Mouse (Mus musculus): ENCODE data around the gene Pde4d. TPM values are rescaled to one million over a fixed set of nuclear protein-coding genes. Genes with fewer than 3 reads are reported as not detected.

Gene Pde4d
- polyA plus RNA-seq, 1 experiment from 2014 or later, result 14.6 TPM

DNA sequence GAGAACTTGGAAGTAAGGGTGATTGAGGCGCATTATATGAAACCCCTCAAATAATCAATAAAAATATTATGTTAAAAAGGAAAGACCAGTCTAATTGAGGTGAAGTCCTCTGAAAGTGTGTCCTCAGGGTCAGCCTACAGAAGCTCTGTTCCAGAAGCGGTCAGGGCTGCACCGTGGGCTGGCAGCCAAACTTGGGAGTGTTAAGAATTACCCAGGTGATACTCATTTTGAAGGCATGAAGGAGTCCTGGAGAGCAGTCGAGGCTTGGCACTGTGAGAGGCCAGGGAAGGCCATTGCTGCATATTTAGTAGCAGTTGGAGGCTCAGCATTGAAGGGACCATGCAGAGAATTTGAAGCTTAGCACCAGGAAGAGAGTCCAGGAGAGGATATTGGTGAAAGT is 471.4 kb downstream of the Pde4d start:
- Histone ChIP-seq H3K36me3 (replicated peaks; ENCODE audit: control insufficient read depth, insufficient read depth, low read depth, low read length) (no peaks in the 10 kb centered on the region), H3K27ac (replicated peaks; ENCODE audit: low read depth, low read length) (no peak overlapping the region), H3K4me2 (ENCODE audit: low read depth, low read length) (no peak overlapping the region), H3K9ac (replicated peaks; ENCODE audit: low read length) (no peak overlapping the region), H3K9me3 (replicated peaks; ENCODE audit: control insufficient read depth, low read length) (no peaks in the 10 kb centered on the region), H3K4me3 (ENCODE audit: low read depth, low read length) (no peak overlapping the region), H3K4me1 (ENCODE audit: control insufficient read depth, insufficient read depth, low read length) (no peaks in the 10 kb centered on the region), H3K27me3 (ENCODE audit: control insufficient read depth, insufficient read depth, low read length) (no peaks in the 10 kb centered on the region)
- WGBS, result 78% methylated on average over 4 of the region's 4 CpGs
- DNase-seq (ENCODE audit: low spot score) (no peak), ATAC-seq (replicated peaks; ENCODE audit: insufficient number of reproducible peaks, low FRiP score, low TSS enrichment, low read depth) (no peak)

DNA sequence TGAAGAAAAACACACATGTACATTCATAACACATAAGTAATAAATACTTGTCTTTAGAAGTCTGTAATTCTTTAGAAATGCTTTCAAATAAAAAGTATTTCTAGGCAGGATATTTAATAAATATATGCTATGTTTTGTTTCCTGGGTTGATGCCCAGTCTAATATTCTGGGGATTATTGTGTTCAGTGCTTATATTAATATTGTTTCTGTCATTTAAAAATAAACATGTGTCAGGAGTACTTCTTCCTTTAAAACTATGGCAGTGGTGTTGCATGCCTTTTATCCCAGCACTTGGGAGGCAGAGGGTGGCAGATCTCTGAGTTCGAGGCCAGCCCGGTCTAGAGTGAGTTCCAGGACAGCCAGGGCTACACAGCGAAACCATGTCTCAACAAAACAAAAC is 485.1 kb downstream of the Pde4d start:
- no peak for ATAC-seq (replicated peaks; ENCODE audit: insufficient number of reproducible peaks, low FRiP score, low TSS enrichment, low read depth)
- H3K9ac ChIP-seq (replicated peaks; ENCODE audit: low read length), result no peak overlapping the region
- 86% methylated on average over 3 of the region's 3 CpGs for WGBS

DNA sequence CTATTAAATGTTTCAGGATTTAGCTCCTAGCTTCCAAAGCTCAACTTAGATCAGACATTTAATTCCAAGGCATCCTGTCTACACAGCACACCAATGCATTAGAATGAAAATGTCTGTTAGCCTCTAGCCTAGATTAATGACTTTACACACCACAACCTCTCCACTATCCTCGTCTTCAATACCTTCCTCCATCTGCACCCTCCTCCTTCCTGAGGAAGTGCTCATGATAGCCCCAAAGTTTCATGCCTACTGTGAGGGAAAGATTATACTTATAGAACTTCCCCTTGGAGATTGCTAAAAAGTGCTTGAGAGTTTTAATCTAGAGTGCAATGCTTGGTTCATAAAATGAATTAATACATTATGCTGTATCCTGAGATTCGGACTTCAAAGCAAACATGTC is 487.5 kb downstream of the Pde4d start:
- Histone ChIP-seq H3K9ac (replicated peaks; ENCODE audit: low read length) (no peak overlapping the region), H3K36me3 (replicated peaks; ENCODE audit: control insufficient read depth, insufficient read depth, low read depth, low read length) (no peaks in the 10 kb centered on the region), H3K4me2 (ENCODE audit: low read depth, low read length) (no peak overlapping the region), H3K4me1 (ENCODE audit: control insufficient read depth, insufficient read depth, low read length) (no peaks in the 10 kb centered on the region), H3K27ac (replicated peaks; ENCODE audit: low read depth, low read length) (no peak overlapping the region), H3K4me3 (ENCODE audit: low read depth, low read length) (no peak overlapping the region), H3K9me3 (replicated peaks; ENCODE audit: control insufficient read depth, low read length) (no peaks in the 10 kb centered on the region), H3K27me3 (ENCODE audit: control insufficient read depth, insufficient read depth, low read length) (no peaks in the 10 kb centered on the region)
- 84% methylated on average over 2 of the region's 2 CpGs for WGBS
- no peak for DNase-seq (ENCODE audit: low spot score)
- ATAC-seq (replicated peaks; ENCODE audit: insufficient number of reproducible peaks, low FRiP score, low TSS enrichment, low read depth), result no peak

More for the DNA sequence above, 485.1 kb downstream of the Pde4d start:
- Histone ChIP-seq H3K36me3 (replicated peaks; ENCODE audit: control insufficient read depth, insufficient read depth, low read depth, low read length) (no peaks in the 10 kb centered on the region), H3K27ac (replicated peaks; ENCODE audit: low read depth, low read length) (no peak overlapping the region), H3K4me3 (ENCODE audit: low read depth, low read length) (no peak overlapping the region), H3K4me2 (ENCODE audit: low read depth, low read length) (no peak overlapping the region), H3K4me1 (ENCODE audit: control insufficient read depth, insufficient read depth, low read length) (no peaks in the 10 kb centered on the region), H3K9me3 (replicated peaks; ENCODE audit: control insufficient read depth, low read length) (no peaks in the 10 kb centered on the region), H3K27me3 (ENCODE audit: control insufficient read depth, insufficient read depth, low read length) (no peaks in the 10 kb centered on the region)
- no peak for DNase-seq (ENCODE audit: low spot score)

DNA sequence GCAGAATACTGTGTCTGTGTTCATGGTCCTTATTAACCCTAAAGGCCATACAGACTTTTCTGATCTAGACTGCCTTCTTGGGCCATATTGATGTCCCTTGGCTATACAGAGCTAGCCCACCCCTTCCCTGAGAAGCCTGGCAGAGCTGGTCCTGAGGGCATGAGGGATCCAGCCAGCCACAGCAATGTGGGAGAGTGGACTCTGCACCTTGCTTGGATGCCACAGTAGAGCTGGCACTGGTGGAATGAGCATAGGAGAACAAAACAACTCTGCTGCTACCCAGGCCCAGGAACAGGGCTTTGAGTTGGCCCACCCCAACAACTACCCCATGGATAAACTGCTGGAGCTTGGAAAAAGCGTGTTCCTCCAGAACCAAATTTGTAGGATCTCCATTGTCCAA is 503.2 kb downstream of the Pde4d start:
- Histone ChIP-seq H3K4me1 (ENCODE audit: control insufficient read depth, insufficient read depth, low read length) (no peaks in the 10 kb centered on the region), H3K4me2 (ENCODE audit: low read depth, low read length) (no peak overlapping the region), H3K27me3 (ENCODE audit: control insufficient read depth, insufficient read depth, low read length) (no peaks in the 10 kb centered on the region), H3K27ac (replicated peaks; ENCODE audit: low read depth, low read length) (no peak overlapping the region), H3K4me3 (ENCODE audit: low read depth, low read length) (no peak overlapping the region), H3K36me3 (replicated peaks; ENCODE audit: control insufficient read depth, insufficient read depth, low read depth, low read length) (no peaks in the 10 kb centered on the region), H3K9ac (replicated peaks; ENCODE audit: low read length) (no peak overlapping the region), H3K9me3 (replicated peaks; ENCODE audit: control insufficient read depth, low read length) (no peaks in the 10 kb centered on the region)
- no peak for DNase-seq (ENCODE audit: low spot score)
- WGBS, result 91% methylated on average over 1 of the region's 1 CpGs
- ATAC-seq (replicated peaks; ENCODE audit: insufficient number of reproducible peaks, low FRiP score, low TSS enrichment, low read depth), result no peak

DNA sequence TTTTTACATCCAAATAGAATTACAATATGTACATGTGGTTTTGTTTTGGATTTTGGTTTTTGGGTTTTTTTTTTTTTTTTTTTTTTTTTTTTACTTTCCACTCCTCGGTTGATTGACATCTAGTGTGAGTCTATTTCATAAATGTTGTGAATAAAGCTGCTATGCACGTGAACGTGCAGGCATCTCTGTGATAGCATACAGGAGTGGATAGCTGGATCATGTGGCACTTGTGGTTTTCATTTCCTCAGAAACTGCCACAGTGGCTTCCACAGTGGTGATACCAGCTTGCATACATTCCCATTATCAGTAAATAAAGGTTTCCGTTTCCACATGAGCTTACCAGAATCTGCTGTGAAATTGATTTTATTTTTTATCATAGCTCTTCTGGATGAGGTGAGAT is 506.3 kb downstream of the Pde4d start:
- Histone ChIP-seq H3K4me1 (ENCODE audit: control insufficient read depth, insufficient read depth, low read length) (no peaks in the 10 kb centered on the region), H3K4me3 (ENCODE audit: low read depth, low read length) (no peak overlapping the region), H3K27me3 (ENCODE audit: control insufficient read depth, insufficient read depth, low read length) (no peaks in the 10 kb centered on the region), H3K9ac (replicated peaks; ENCODE audit: low read length) (no peak overlapping the region), H3K27ac (replicated peaks; ENCODE audit: low read depth, low read length) (no peak overlapping the region), H3K4me2 (ENCODE audit: low read depth, low read length) (no peak overlapping the region), H3K9me3 (replicated peaks; ENCODE audit: control insufficient read depth, low read length) (no peaks in the 10 kb centered on the region), H3K36me3 (replicated peaks; ENCODE audit: control insufficient read depth, insufficient read depth, low read depth, low read length) (no peaks in the 10 kb centered on the region)
- 76% methylated on average over 4 of the region's 4 CpGs for WGBS
- DNase-seq (ENCODE audit: low spot score) (no peak), ATAC-seq (replicated peaks; ENCODE audit: insufficient number of reproducible peaks, low FRiP score, low TSS enrichment, low read depth) (no peak)

DNA sequence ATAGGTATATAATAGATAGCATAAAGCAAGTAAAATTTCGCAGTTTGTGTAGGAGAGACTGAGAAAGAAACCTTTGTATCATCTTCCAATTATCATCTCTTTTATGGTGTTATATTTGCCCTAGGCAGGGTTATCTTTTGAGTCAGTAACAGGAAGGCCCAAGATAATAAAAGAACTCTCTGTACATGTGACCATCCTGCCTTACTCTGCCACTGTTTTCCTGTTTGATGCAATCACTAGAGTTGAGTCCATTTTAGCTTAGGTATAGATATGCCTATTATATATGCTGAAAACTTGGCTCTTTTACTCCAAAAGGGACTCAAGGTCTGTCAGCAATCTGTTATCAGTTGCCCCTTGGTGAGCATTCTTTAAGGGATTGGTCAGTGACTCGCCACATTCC is 514.3 kb downstream of the Pde4d start:
- H3K4me2 ChIP-seq (ENCODE audit: low read depth, low read length), result no peak overlapping the region
- H3K9me3 ChIP-seq (replicated peaks; ENCODE audit: control insufficient read depth, low read length), result no peaks in the 10 kb centered on the region
- no peak for DNase-seq (ENCODE audit: low spot score)
- no peaks in the 10 kb centered on the region for H3K4me1 ChIP-seq (ENCODE audit: control insufficient read depth, insufficient read depth, low read length)
- H3K27ac ChIP-seq (replicated peaks; ENCODE audit: low read depth, low read length), result no peak overlapping the region
- no peak overlapping the region for H3K9ac ChIP-seq (replicated peaks; ENCODE audit: low read length)
- H3K36me3 ChIP-seq (replicated peaks; ENCODE audit: control insufficient read depth, insufficient read depth, low read depth, low read length), result no peaks in the 10 kb centered on the region
- ATAC-seq (replicated peaks; ENCODE audit: insufficient number of reproducible peaks, low FRiP score, low TSS enrichment, low read depth), result no peak
- no peak overlapping the region for H3K4me3 ChIP-seq (ENCODE audit: low read depth, low read length)
- no peaks in the 10 kb centered on the region for H3K27me3 ChIP-seq (ENCODE audit: control insufficient read depth, insufficient read depth, low read length)
- WGBS, result 88% methylated on average over 2 of the region's 2 CpGs

DNA sequence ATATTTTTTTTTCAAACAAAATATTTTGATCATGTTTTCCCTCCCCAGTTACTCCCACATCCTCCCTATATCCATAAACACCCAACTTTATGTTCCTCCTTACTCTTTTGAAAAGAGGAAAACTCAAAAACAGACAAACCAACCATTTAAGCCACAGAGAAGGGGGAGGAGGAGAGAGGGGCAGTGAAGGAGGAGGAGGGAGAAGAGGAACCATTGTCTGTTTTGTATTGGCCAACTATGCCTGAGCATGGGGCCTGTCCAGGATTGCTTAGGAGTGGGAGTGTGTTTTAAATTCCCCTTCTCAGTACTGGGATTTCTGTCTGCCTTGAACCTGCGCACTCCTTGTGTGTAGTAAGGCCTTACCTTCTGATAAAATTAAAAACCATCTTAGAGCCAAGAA is 531.4 kb downstream of the Pde4d start:
- H3K27me3 ChIP-seq (ENCODE audit: control insufficient read depth, insufficient read depth, low read length), result no peaks in the 10 kb centered on the region
- DNase-seq (ENCODE audit: low spot score) (no peak), ATAC-seq (replicated peaks; ENCODE audit: insufficient number of reproducible peaks, low FRiP score, low TSS enrichment, low read depth) (no peak)
- H3K9me3 ChIP-seq (replicated peaks; ENCODE audit: control insufficient read depth, low read length), result no peaks in the 10 kb centered on the region
- no peaks in the 10 kb centered on the region for H3K4me1 ChIP-seq (ENCODE audit: control insufficient read depth, insufficient read depth, low read length)
- H3K4me2 ChIP-seq (ENCODE audit: low read depth, low read length), result no peak overlapping the region
- H3K36me3 ChIP-seq (replicated peaks; ENCODE audit: control insufficient read depth, insufficient read depth, low read depth, low read length), result no peaks in the 10 kb centered on the region
- 100% methylated on average over 1 of the region's 1 CpGs for WGBS
- no peak overlapping the region for H3K9ac ChIP-seq (replicated peaks; ENCODE audit: low read length)
- no peak overlapping the region for H3K4me3 ChIP-seq (ENCODE audit: low read depth, low read length)
- no peak overlapping the region for H3K27ac ChIP-seq (replicated peaks; ENCODE audit: low read depth, low read length)

DNA sequence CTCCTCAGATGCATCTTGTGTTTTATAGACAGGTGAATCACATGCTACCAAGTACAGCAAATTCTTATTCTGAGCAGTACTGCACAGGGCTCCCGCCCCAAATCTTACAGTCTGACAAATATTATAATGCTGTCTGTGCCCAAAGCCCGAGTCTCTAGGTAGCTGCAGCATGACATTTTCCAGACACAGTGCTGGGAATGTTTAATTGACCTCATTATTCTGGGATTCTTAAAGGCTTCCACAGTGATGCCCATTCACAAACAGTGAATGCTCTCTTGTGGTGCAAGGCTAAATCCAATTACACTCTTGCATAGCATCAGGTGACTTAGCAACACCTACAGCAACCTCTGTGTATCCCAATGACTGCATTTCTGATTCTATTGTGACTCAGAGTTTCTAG is 549.0 kb downstream of the Pde4d start:
- DNase-seq (ENCODE audit: low spot score) (no peak), ATAC-seq (replicated peaks; ENCODE audit: insufficient number of reproducible peaks, low FRiP score, low TSS enrichment, low read depth) (no peak)
- Histone ChIP-seq H3K4me1 (ENCODE audit: control insufficient read depth, insufficient read depth, low read length) (no peaks in the 10 kb centered on the region), H3K36me3 (replicated peaks; ENCODE audit: control insufficient read depth, insufficient read depth, low read depth, low read length) (no peaks in the 10 kb centered on the region), H3K9me3 (replicated peaks; ENCODE audit: control insufficient read depth, low read length) (no peaks in the 10 kb centered on the region), H3K4me3 (ENCODE audit: low read depth, low read length) (no peak overlapping the region), H3K4me2 (ENCODE audit: low read depth, low read length) (no peak overlapping the region), H3K27ac (replicated peaks; ENCODE audit: low read depth, low read length) (no peak overlapping the region), H3K9ac (replicated peaks; ENCODE audit: low read length) (no peak overlapping the region), H3K27me3 (ENCODE audit: control insufficient read depth, insufficient read depth, low read length) (no peaks in the 10 kb centered on the region)
- WGBS, result 76% methylated on average over 2 of the region's 2 CpGs

DNA sequence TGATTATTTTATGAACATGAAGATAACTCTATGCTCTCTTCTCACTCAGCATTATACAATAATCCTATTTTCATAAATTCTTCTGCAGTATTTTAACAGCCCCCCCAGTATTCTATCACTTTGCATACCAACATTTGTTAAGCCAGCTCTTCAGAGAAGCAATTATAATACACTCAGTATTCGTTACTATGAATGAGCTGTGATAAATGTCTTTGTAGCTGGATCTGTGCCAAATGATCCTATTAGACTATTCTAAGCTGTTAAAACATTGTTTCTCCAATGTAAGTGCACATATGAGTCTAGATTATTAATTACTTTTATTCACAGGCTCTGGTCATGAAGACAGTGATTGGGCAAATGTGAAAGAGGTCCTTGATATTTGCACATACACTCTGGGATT is 575.0 kb downstream of the Pde4d start:
- DNase-seq (ENCODE audit: low spot score) (no peak), ATAC-seq (replicated peaks; ENCODE audit: insufficient number of reproducible peaks, low FRiP score, low TSS enrichment, low read depth) (no peak)
- no peaks in the 10 kb centered on the region for H3K9me3 ChIP-seq (replicated peaks; ENCODE audit: control insufficient read depth, low read length)
- WGBS, result 83% methylated on average over 1 of the region's 1 CpGs
- H3K27ac ChIP-seq (replicated peaks; ENCODE audit: low read depth, low read length), result no peak overlapping the region
- H3K36me3 ChIP-seq (replicated peaks; ENCODE audit: control insufficient read depth, insufficient read depth, low read depth, low read length), result no peaks in the 10 kb centered on the region
- no peak overlapping the region for H3K4me3 ChIP-seq (ENCODE audit: low read depth, low read length)
- no peak overlapping the region for H3K4me2 ChIP-seq (ENCODE audit: low read depth, low read length)
- no peaks in the 10 kb centered on the region for H3K27me3 ChIP-seq (ENCODE audit: control insufficient read depth, insufficient read depth, low read length)
- H3K4me1 ChIP-seq (ENCODE audit: control insufficient read depth, insufficient read depth, low read length), result no peaks in the 10 kb centered on the region
- H3K9ac ChIP-seq (replicated peaks; ENCODE audit: low read length), result no peak overlapping the region

Measured in embryonic facial prominence, embryonic 11.5 days (tissue).